Mouse (Mus musculus): ENCODE measurements around the gene Gcsam.

DNA sequence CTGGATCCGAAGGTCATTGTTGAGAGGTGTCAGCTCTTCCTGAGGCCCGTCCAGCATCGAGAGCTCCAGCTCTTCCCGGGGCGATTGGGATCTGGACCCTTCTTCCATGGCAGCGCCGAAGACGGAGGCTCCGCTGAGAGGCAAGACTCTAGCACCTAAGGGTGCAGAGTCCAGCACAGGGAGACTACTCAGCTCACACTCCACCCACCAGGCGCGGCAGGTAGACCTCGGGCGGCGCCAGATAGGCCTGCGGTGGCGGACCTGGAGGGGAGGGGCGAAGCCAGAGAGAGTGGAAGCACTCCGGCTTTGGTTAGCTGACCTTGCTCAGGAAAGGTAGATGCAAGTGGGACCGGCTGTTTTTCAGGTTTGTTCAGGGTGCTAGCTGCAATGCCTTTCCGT, 43.8 kb downstream of the Gcsam start, which contains the start of gene BC016579:
- TF ChIP-seq POLR2A (IDR thresholded peaks at IDR 0.05; ENCODE audit: borderline replicate concordance, insufficient read depth, low read length) (no peak), CTCF (IDR thresholded peaks at IDR 0.05; ENCODE audit: borderline replicate concordance, insufficient read depth, low read depth, low read length) (no peak)
